Mouse (Mus musculus) neural tube, embryonic 11.5 days (tissue): ENCODE data around the gene Zfand6. TPM values are rescaled to one million over a fixed set of nuclear protein-coding genes. Genes with fewer than 3 reads are reported as not detected.

Experiments used
- ATAC-seq: fragments of 200-750 bp; cut with Nextera tagmentation; 2 replicates; pipeline ENCODE4 v1.8.0; 2017; ENCODE audit warnings: moderate number of reproducible peaks, mild to moderate bottlenecking, moderate TSS enrichment, moderate library complexity; ENCODE audit not compliant: insufficient read depth, low FRiP score, low TSS enrichment
- DNase-seq: peaks from one replicate; pipeline ENCODE4 v3.0.0-alpha.2; 2015; ENCODE audit warnings: low spot score
- H3K27ac ChIP-seq: fragments of 300-500 bp; sonication (generic); 2 replicates; pipeline ENCODE4 v1.5.1; 2014; ENCODE audit warnings: low read depth, mild to moderate bottlenecking, low read length
- H3K27me3 ChIP-seq: fragments of 300-500 bp; sonication (generic); 2 replicates; pipeline ENCODE4 v1.6.1; 2014; ENCODE audit warnings: mild to moderate bottlenecking, low read length, mixed read lengths; ENCODE audit not compliant: control insufficient read depth, insufficient read depth
- H3K36me3 ChIP-seq: fragments of 300-500 bp; sonication (generic); 2 replicates; pipeline ENCODE4 v1.6.1; 2014; ENCODE audit warnings: mild to moderate bottlenecking, low read length, moderate library complexity, mixed read lengths; ENCODE audit not compliant: control insufficient read depth, insufficient read depth
- H3K4me1 ChIP-seq: fragments of 300-500 bp; sonication (generic); 2 replicates; pipeline ENCODE4 v1.6.1; 2014; ENCODE audit warnings: low read length, mixed read lengths; ENCODE audit not compliant: control insufficient read depth, insufficient read depth
- H3K4me2 ChIP-seq: fragments of 300-500 bp; sonication (generic); 2 replicates; pipeline ENCODE4 v1.6.1; 2014; ENCODE audit warnings: low read depth, mild to moderate bottlenecking, moderate library complexity
- H3K4me3 ChIP-seq: fragments of 300-500 bp; sonication (generic); 2 replicates; pipeline ENCODE4 v1.5.1; 2014; ENCODE audit warnings: low read depth, low read length
- H3K9ac ChIP-seq: fragments of 300-500 bp; sonication (generic); 2 replicates; pipeline ENCODE4 v1.6.1; 2014; ENCODE audit warnings: mild to moderate bottlenecking, low read length
- H3K9me3 ChIP-seq: fragments of 300-500 bp; sonication (generic); 2 replicates; pipeline ENCODE4 v1.6.1; 2016; ENCODE audit warnings: low read length; ENCODE audit not compliant: control insufficient read depth
- WGBS: fragments of 180-500 bp; shearing (Covaris S2); extraction: QIAGEN DNeasy Blood & Tissue Kit; methylation state at CpG from one replicate; pipeline ENCODE4 v1.1.7; 2014; 5-methylcytosine and 5-hydroxymethylcytosine counted together
- polyA plus RNA-seq: library from polyadenylated mRNA; unstranded; fragments of >200 nt; fragmentation: Nextera tagmentation; extraction: Ambion mirVana; gene quantifications from 2 replicates; pipeline ENCODE4 v1.2.1, GENCODE M21; 2014

The Zfand6 gene
- polyA plus RNA-seq = 202 and 220 TPM in 2 replicates

- H3K4me1 ChIP-seq = peaks cover 4% of the 10 kb centered on the region; the same call in 1 of the 2 replicates
- H3K36me3 ChIP-seq = no peaks in the 10 kb centered on the region
- H3K4me3 ChIP-seq = peak within 1 kb of the TSS; percentile 81
- peak within 1 kb of the TSS; percentile 68 for H3K9ac ChIP-seq
- peak within 1 kb of the TSS; percentile 79 for H3K4me2 ChIP-seq
- H3K27ac ChIP-seq = peak within 1 kb of the TSS; percentile 80
- no peaks in the 10 kb centered on the region for H3K9me3 ChIP-seq
- ATAC-seq = peak; percentile 99
- no peaks in the 10 kb centered on the region for H3K27me3 ChIP-seq
- DNase-seq = peak; percentile 99
- under 1% methylated on average over 65 of the region's 87 CpGs for WGBS
Measured at GRCm38 (mm10) chr7:84689251-84690100, at the start of gene Zfand6. Gene Zfand6 (minus strand): TSS chr7:84689959.

GRCm38 (mm10) chr7:84736803-84737202 lies 47.0 kb upstream of the Zfand6 start:
- 94% methylated on average over 2 of the region's 2 CpGs for WGBS
- no peaks in the 10 kb centered on the region for H3K4me1 ChIP-seq
- ATAC-seq = no peak
- no peaks in the 10 kb centered on the region for H3K27me3 ChIP-seq
- H3K9me3 ChIP-seq = no peaks in the 10 kb centered on the region
- no peak overlapping the region for H3K4me3 ChIP-seq
- no peak overlapping the region for H3K9ac ChIP-seq
- no peak for DNase-seq
- no peak overlapping the region for H3K4me2 ChIP-seq
- H3K36me3 ChIP-seq = no peaks in the 10 kb centered on the region
- no peak overlapping the region for H3K27ac ChIP-seq

GRCm38 (mm10) chr7:84733038-84733437 lies 43.3 kb upstream of the Zfand6 start:
- ATAC-seq (no peak), DNase-seq (no peak)
- WGBS = 76% methylated on average over 1 of the region's 1 CpGs
- Histone ChIP-seq H3K36me3 (no peaks in the 10 kb centered on the region), H3K4me2 (no peak overlapping the region), H3K4me3 (no peak overlapping the region), H3K27me3 (no peaks in the 10 kb centered on the region), H3K9me3 (no peaks in the 10 kb centered on the region), H3K9ac (no peak overlapping the region), H3K27ac (no peak overlapping the region), H3K4me1 (no peaks in the 10 kb centered on the region)

DNA sequence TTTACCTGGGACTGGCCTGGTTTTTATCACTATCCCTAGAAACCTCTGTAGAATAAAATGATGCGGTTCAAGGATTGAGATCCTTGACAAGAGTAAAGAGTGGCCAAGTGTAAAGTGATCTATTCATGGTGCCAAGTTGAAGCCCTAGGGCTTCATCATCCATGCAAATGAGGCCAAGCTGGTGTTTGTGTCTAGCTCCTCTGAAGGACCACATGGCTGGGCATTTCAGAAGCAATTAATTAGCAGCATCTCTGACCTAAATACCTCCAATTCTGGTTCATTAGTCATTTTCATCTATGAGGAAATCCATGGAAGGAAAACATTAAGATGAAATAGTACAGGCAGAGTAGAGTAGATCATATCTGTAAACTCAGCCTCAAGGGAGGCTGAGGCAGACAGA lies 42.3 kb upstream of the Zfand6 start:
- WGBS = 97% methylated on average over 1 of the region's 1 CpGs

GRCm38 (mm10) chr7:84731076-84731475 lies 41.3 kb upstream of the Zfand6 start:
- WGBS = 69% methylated on average over 3 of the region's 3 CpGs
- no peak overlapping the region for H3K27ac ChIP-seq
- no peak overlapping the region for H3K4me2 ChIP-seq
- no peaks in the 10 kb centered on the region for H3K27me3 ChIP-seq
- no peak overlapping the region for H3K4me3 ChIP-seq
- no peak for DNase-seq
- H3K4me1 ChIP-seq = no peaks in the 10 kb centered on the region
- no peaks in the 10 kb centered on the region for H3K9me3 ChIP-seq
- no peak for ATAC-seq
- no peak overlapping the region for H3K9ac ChIP-seq
- no peaks in the 10 kb centered on the region for H3K36me3 ChIP-seq

More for the DNA sequence above, 42.3 kb upstream of the Zfand6 start:
- DNase-seq (no peak), ATAC-seq (no peak)
- H3K27ac ChIP-seq = no peak overlapping the region
- H3K4me1 ChIP-seq = no peaks in the 10 kb centered on the region
- no peaks in the 10 kb centered on the region for H3K27me3 ChIP-seq
- H3K36me3 ChIP-seq = no peaks in the 10 kb centered on the region
- no peak overlapping the region for H3K9ac ChIP-seq
- no peak overlapping the region for H3K4me2 ChIP-seq
- no peak overlapping the region for H3K4me3 ChIP-seq
- no peaks in the 10 kb centered on the region for H3K9me3 ChIP-seq

GRCm38 (mm10) chr7:84722804-84723459 lies 33.2 kb upstream of the Zfand6 start:
- H3K36me3 ChIP-seq = no peaks in the 10 kb centered on the region
- H3K27me3 ChIP-seq = no peaks in the 10 kb centered on the region
- 78% methylated on average over 7 of the region's 7 CpGs for WGBS
- H3K4me2 ChIP-seq = no peak overlapping the region
- H3K9ac ChIP-seq = no peak overlapping the region
- no peak overlapping the region for H3K27ac ChIP-seq
- no peak overlapping the region for H3K4me3 ChIP-seq
- DNase-seq (no peak), ATAC-seq (no peak)
- H3K9me3 ChIP-seq = no peaks in the 10 kb centered on the region
- no peaks in the 10 kb centered on the region for H3K4me1 ChIP-seq

DNA sequence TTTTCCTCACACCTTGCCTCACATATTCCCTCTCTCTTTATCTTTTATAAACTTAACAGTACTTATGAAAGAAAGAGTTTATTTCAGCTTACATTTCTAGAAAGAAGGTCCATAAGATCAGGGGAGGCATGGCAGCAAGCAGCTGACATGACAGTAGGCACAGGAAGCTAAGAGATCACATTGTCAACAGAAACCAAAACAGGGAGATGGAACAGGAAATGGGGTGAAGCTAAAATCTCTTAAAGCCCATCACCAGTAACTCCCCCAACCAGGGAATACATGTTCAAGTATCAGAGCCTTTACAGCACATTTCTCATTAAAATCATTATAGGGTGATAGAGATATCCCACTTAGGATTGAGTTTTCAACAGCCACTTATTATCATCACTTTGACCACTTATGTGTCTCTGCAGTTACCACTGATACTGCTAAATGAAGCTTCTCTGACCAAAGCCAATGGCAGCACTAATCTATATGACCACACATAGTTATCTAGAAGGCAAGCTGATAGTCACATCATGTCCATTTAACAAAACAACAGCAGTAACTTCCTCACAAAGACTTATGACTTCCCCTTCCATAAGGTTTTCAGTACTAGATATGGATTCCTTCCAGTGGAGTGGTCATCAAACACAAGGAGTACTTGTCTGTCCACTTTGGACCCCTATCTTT lies 20.7 kb upstream of the Zfand6 start:
- H3K27me3 ChIP-seq = no peaks in the 10 kb centered on the region
- no peak overlapping the region for H3K4me2 ChIP-seq
- no peak overlapping the region for H3K4me3 ChIP-seq
- no peak for DNase-seq
- H3K9ac ChIP-seq = no peak overlapping the region
- no peaks in the 10 kb centered on the region for H3K9me3 ChIP-seq
- no peak for ATAC-seq
- no peak overlapping the region for H3K27ac ChIP-seq
- no peaks in the 10 kb centered on the region for H3K4me1 ChIP-seq
- H3K36me3 ChIP-seq = no peaks in the 10 kb centered on the region

DNA sequence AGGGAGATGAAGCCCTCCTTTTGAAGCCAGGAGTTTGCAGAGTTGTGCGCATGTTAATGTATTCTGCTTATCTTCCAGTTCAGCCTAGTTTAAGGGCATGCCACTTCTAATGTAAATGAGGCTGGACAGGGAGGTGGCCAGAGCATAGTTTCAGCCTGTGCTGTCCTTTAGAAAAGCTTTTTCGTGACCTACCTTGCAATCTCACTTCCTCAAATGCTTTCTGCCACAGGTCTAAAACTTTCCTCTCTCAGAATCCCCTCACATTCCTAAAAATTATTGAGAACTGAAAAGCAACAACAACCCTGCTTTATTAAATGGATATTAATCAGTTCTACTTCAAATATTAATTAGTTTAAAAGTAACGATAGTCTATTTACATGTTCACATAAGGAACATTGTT lies 17.1 kb upstream of the Zfand6 start:
- no peaks in the 10 kb centered on the region for H3K4me1 ChIP-seq
- H3K4me3 ChIP-seq = no peak overlapping the region
- 83% methylated on average over 3 of the region's 3 CpGs for WGBS
- H3K27ac ChIP-seq = no peak overlapping the region
- H3K9ac ChIP-seq = no peak overlapping the region
- DNase-seq = no peak
- no peak overlapping the region for H3K4me2 ChIP-seq
- H3K27me3 ChIP-seq = no peaks in the 10 kb centered on the region
- no peak for ATAC-seq
- no peaks in the 10 kb centered on the region for H3K9me3 ChIP-seq
- no peaks in the 10 kb centered on the region for H3K36me3 ChIP-seq
